Mouse (Mus musculus): ENCODE measurements around the gene Stard3nl. TPM values are rescaled to one million over a fixed set of nuclear protein-coding genes. Genes with fewer than 3 reads are reported as not detected.
"Not testable (repeated sequence)": the region's sequence is repeated elsewhere in the genome, so short reads cannot be mapped to it uniquely, and the experiment has no call there.

Gene Stard3nl
- polyA plus RNA-seq, 1 experiment: 11.0 TPM

DNA sequence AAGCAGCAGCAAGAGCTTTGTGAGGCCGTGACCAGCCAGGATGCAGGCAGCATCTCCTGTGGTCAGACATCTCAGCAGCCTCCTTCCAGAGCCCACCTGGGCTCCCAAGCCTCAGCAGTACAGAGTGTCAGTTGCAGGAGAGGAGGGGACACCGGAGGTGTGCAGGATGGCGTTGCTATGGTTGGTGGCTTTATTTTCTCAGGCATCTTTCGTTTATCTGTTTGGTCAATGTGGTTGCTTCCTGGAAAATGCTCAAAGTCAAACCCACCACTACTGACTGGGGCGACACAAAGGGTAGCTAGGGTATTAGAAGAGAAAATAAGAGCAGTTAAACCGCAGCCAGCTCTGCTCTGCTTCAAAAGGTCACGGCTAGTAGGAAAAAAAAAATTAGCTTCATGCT is 39.5 kb downstream of the Stard3nl start:
- Histone ChIP-seq H3K4me3 (ENCODE audit: extremely low read depth, insufficient read depth, insufficient read length) (no peak overlapping the region), H3K36me3 (ENCODE audit: control insufficient read depth, insufficient read depth, low read length) (peaks cover 8% of the 10 kb centered on the region; the same call in 1 of the 2 replicates), H3K27me3 (ENCODE audit: control insufficient read depth, insufficient read depth, low read length) (no peaks in the 10 kb centered on the region), H3K4me1 (ENCODE audit: control insufficient read depth, insufficient read depth, insufficient read length) (peaks cover 2% of the 10 kb centered on the region; the same call in 1 of the 2 replicates), H3K27ac (ENCODE audit: insufficient read depth, low read length) (no peak overlapping the region)
- TF ChIP-seq CTCF (IDR thresholded peaks at IDR 0.05; ENCODE audit: extremely low read depth, insufficient read depth, insufficient read length, insufficient replicate concordance): no peak
- TF ChIP-seq POLR2A (IDR thresholded peaks at IDR 0.05; ENCODE audit: low read depth, low read length): no peak
- 61% methylated on average over 7 of the region's 7 CpGs for WGBS
- DNase-seq (ENCODE audit: low read depth in 1 of 2, low spot score in 2 of 2): no peak

DNA sequence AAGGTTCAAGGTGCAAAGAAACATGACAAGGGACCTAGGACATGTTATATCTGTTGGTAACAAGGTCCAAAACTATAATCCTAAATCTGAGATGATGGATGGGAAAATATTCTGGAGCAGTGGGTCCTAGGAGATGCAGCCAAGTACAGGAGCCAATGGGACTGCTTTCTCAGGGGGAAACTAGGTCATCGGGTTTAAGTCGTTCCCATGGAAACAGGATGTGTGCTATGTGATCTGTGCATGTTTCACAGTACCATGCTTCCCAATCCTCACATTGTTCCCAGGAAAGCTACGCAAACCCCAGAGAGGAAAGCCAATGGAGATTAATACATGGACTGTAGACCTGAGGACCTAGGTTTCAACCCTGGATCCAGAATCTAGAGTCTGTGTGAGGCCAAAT is 42.8 kb downstream of the Stard3nl start:
- TF ChIP-seq POLR2A (IDR thresholded peaks at IDR 0.05; ENCODE audit: low read depth, low read length) (no peak), CTCF (IDR thresholded peaks at IDR 0.05; ENCODE audit: extremely low read depth, insufficient read depth, insufficient read length, insufficient replicate concordance) (no peak)
- Histone ChIP-seq H3K36me3 (ENCODE audit: control insufficient read depth, insufficient read depth, low read length) (peaks cover 5% of the 10 kb centered on the region; the same call in 1 of the 2 replicates), H3K4me1 (ENCODE audit: control insufficient read depth, insufficient read depth, insufficient read length) (peaks cover 2% of the 10 kb centered on the region; the same call in 1 of the 2 replicates), H3K4me3 (ENCODE audit: extremely low read depth, insufficient read depth, insufficient read length) (no peak overlapping the region), H3K27ac (ENCODE audit: insufficient read depth, low read length) (no peak overlapping the region), H3K27me3 (ENCODE audit: control insufficient read depth, insufficient read depth, low read length) (no peaks in the 10 kb centered on the region)
- no peak for DNase-seq (ENCODE audit: low read depth in 1 of 2, low spot score in 2 of 2)
- WGBS: 87% methylated on average over 3 of the region's 3 CpGs

DNA sequence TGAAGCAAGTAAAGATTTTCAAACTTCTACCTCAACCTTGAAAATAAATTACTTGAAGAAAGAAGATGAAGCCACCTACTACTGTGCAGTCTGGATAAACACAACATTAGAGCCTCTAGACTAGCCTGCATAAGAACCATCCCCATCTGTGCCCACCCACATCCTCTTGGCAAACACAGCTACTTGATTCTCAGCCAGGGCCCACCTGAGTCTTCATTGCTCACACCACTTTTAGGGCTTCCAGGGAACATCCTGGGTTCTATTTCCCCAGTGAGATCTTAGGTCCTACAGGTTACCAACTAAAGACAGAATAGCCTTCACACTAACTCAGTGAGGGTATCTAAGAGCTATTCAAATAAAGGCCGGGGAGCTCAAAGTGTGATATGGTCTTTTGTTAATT is 55.2 kb downstream of the Stard3nl start:
- not testable (repeated sequence) for H3K4me3 ChIP-seq (ENCODE audit: extremely low read depth, insufficient read depth, insufficient read length); H3K36me3 ChIP-seq (ENCODE audit: control insufficient read depth, insufficient read depth, low read length); H3K27me3 ChIP-seq (ENCODE audit: control insufficient read depth, insufficient read depth, low read length); H3K27ac ChIP-seq (ENCODE audit: insufficient read depth, low read length); DNase-seq (ENCODE audit: low read depth in 1 of 2, low spot score in 2 of 2); H3K4me1 ChIP-seq (ENCODE audit: control insufficient read depth, insufficient read depth, insufficient read length)
- WGBS: 97% methylated on average over 1 of the region's 1 CpGs

DNA sequence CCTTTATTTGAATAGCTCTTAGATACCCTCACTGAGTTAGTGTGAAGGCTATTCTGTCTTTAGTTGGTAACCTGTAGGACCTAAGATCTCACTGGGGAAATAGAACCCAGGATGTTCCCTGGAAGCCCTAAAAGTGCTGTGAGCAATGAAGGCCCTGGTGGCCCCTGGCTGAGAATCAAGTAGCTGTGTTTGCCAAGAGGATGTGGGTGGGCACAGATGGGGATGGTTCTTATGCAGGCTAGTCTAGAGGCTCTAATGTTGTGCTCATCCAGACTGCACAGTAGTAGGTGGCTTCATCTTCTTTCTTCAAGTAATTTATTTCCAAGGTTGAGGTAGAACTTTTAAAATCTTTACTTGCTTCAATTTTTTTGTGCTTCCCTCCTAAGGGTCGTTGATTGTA is 59.3 kb downstream of the Stard3nl start:
- not testable (repeated sequence) for H3K27ac ChIP-seq (ENCODE audit: insufficient read depth, low read length); H3K4me1 ChIP-seq (ENCODE audit: control insufficient read depth, insufficient read depth, insufficient read length); H3K27me3 ChIP-seq (ENCODE audit: control insufficient read depth, insufficient read depth, low read length); DNase-seq (ENCODE audit: low read depth in 1 of 2, low spot score in 2 of 2); H3K36me3 ChIP-seq (ENCODE audit: control insufficient read depth, insufficient read depth, low read length); H3K4me3 ChIP-seq (ENCODE audit: extremely low read depth, insufficient read depth, insufficient read length)
- 69% methylated on average over 1 of the region's 1 CpGs for WGBS

Other genes starting within 250 kb of the Stard3nl start
- 6.5 and 7.8 TPM in 2 replicates for gene Epdr1, start 224.1 kb upstream of the Stard3nl start, polyA plus RNA-seq (2012; rRNA removed)
- gene Sfrp4, start 227.3 kb upstream of the Stard3nl start, polyA plus RNA-seq (2012; rRNA removed): 0.07 and 0.22 TPM in 2 replicates